Mouse (Mus musculus) heart, postnatal 25 days (tissue): ENCODE data around the gene Cacna1d. TPM values are rescaled to one million over a fixed set of nuclear protein-coding genes. Genes with fewer than 3 reads are reported as not detected.

Source experiments
- DNase-seq: peaks from one replicate; pipeline ENCODE4 v3.0.0; 2022; ENCODE audit warnings: low spot score
- intact Hi-C: fragments of 180-260 bp; cut with DNase I; formaldehyde crosslinking; loops from one replicate; pipeline ENCODE4 v1.15.1; 2025
- total RNA-seq, 2 experiments: library from RNA; stranded (reverse); gene quantifications; 2 replicates each; pipeline ENCODE4 v1.2.3; 2021

The Cacna1d gene
- total RNA-seq, 2 experiments from 2014 or later: 2.4 to 3.3 TPM

DNA sequence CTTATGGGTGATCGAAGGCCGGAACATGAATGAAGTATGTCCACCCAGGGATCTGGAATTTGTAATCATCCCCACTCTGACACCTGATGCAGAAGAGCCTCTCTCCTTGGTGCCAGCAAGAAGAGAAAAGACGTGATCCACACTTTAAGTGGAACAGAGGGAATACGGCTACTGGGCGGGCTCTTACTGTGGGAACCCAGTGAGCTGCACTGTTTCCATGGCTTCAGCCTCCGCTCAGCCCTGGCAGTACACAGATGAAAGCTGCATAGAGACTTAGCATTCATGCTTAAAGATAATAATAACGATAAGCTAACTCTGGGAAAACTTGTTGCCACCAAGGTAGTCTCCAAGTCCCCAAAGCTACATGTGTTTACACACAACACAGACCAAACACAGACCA is 147.5 kb downstream of the Cacna1d start:
- intact Hi-C loops: no loop called here
- DNase-seq: no peak

DNA sequence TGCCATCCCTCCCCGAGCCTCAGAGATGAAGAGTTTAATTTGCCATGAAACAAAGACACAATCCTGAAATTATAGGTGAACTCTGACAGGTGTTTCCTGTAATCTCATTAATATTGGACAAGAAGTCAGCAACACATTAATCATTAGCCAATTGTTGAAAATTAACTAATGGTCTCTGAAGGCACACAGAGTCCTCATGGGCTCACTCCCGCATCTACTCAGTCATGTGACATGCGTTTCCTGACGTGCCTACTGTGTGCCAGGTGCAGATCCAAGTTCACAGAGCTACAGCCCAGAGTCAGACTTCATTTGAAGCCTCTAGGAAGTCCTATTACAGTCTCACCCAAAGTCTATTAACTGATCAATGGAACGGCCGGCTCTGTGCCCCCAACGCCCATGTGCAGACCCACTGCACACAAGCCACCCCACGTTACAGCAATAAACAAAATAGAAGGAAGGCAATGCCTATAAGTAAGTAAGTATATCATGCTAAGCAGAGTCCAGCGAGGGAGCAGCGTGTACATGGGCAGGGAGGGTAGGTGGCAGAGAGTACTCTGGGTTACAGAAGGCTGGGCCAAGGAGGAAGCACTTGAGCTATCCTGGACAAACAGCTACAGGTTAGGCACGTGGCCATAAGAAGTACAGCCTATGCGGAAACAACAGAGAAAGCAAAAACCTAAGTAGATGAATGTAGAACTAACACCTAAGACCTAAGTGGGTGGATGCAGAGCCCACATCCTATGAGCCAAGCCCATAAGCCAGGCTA is 149.2 kb downstream of the Cacna1d start:
- intact Hi-C loops: no loop called here
- DNase-seq: no peak

DNA sequence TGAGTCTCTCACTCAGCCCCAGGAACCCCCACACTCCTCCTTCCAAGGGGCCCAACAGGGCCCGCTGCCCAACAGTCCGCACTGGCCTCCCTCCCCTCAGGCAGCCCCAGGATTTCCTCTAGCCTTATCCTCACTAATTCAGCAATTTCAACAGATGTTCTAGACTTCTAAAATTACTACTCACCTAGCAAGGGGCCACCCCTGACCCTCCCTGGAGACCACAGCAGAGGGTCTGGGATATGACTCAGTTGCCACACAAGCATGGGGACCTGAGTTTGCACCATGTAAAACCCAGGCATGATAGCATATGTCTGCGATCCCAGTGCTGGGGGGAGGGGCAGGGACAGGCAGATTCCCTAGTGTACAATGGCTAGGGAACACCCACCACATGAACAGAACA is 151.1 kb downstream of the Cacna1d start:
- intact Hi-C loops: no loop called here
- no peak for DNase-seq

DNA sequence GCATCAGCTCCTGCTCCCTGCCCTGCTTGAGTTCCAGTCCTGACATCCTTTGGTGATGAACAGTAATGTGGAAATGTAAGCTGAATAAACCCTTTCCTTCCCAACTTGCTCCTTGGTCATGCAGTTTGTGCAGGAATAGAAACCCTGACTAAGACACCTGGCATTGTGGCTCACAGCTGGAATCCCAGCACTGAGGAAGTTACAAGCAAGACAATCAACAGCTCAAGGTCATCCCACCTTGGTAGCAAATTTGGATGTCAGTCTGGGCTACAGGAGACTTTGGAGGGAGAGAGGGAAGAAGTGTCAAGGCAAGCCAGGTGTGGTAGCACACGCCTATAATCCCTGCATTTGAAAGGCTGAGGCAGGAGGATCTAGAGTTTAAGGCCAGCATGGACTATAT is 159.4 kb downstream of the Cacna1d start:
- intact Hi-C loops: no loop called here

DNA sequence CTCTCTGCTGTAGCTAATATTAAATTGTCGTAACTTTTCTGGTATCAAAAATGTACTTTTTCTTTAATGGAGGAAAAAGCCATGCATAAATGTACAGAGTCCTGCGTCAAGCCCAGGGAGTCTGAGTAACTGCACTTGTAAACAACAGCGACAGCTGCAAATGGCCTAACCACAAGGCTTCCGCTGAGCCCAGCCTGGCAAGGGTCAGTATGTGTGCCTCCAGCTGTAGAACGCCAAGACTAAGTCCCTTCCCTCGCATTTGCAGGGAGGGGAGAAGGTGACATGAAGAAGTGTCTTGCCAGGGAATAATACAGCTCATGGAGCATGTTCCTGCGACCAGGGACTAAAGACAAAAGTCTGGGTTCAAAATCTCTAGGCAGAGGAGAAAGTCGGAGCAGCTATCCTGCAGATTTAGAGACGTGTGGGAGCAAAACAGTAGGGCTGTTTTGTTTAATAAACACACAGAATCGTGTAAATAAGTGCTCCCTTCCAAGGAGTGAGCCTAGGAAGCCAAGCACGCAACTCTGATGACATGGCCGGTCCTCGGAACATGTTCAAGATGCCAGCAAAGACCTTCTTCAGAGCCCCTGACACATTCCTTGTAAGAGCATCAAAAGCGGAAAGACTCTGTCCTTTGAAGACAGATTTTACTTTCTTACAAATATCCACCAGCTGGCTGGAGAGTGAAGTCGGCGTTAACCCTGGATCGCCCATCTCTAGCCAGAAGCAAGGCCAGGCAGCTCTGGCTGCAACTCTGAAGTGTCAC is 160.7 kb downstream of the Cacna1d start:
- no peak for DNase-seq
- intact Hi-C loops: no loop called here

More for the DNA sequence above, 159.4 kb downstream of the Cacna1d start:
- DNase-seq: no peak

DNA sequence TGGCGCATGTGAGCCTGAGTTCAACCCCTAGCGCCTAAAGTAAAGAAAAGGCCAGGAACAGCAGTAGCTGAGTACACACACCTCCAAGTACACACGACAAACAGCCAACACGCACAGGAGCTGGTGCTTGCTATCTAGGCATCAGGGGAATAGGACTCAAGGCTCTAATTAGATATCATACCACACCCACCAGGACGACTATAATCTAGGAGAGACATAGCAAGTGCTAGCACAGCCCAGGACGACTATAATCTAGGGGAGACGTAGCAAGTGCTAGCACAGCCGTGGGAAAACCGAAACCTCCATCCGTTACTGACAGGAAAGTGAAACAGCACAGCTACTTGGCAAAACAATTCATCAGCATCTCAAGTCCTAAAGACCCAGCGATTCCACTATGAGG is 162.1 kb downstream of the Cacna1d start:
- no peak for DNase-seq

DNA sequence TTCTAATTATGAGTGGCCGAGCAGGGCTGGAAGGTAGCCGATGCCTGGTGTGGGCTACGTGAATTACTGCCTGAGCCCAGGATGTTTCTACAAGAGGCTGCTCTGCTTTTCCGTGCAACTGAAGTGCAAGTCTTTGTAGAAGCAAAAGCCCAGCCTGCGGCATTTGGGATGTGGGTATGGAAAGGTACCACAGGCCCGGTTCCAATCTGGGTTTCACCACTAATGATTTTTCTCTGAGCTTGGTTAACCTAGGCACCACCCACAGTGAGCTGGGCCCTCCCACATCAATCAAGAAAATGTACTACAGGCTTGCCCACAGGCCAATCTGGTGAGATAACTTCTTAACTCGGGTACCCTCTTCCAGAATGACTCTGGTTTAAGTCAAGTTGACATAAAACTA is 163.8 kb downstream of the Cacna1d start:
- intact Hi-C loops: no loop called here
- DNase-seq: no peak

More for the DNA sequence above, 162.1 kb downstream of the Cacna1d start:
- intact Hi-C loops: no loop called here

DNA sequence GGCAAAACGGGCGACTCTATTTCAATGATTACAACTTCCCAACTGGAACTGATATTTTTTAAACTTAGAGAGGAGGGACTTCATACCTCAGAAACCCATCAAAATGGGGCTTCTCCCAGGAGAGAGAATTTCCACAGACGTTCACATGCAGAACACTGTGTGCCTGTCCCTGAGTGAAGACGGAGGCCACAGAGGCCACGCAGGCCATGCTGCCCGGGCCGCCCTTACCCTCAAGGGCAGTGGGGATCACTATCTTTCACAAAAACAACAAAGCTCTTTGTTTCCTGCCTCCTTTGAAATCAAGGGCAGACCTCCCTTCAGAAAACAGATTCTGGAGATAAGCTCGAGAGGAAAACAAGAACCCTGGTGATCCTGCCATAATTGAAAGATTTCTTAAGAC is 164.2 kb downstream of the Cacna1d start:
- intact Hi-C loops: no loop called here
- DNase-seq: no peak

DNA sequence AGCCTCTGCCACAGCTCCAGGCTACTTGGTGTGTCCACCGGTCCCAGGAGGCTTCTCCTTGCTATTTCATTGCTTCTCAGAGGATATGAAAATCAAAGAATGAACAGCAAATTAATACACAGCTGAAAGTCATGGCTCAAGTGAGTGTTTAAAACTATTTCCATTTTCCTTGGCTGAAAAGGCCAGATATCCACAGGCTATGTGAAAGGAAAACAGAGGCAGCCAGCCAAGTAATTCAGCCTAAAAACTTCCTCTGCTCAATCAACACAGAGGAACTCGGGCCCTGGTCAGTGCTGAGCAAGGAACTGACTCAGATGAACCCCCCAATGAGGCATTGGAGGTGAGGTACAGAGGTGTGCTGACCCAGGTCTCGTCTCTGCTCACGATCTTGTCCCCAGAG is 165.0 kb downstream of the Cacna1d start:
- intact Hi-C loops: no loop called here
- DNase-seq: no peak

DNA sequence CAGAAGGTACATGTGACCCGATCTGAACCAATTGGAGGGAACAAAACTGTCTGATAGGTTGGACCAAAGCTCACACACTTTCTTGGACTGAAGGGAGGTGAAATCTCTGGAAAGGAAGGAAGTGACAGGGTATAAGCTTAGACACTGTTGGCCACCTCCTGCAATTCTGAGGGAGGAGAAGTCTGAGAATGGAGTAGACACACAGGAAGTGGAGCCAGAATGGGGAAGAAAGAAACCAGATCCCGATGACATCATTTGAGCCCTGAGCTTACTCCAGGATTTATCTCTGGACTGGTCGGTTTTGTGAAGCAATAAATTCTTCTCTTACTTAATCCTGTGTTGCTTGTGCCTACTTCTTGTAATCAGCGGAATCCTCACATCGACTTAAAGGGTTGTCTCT is 166.3 kb downstream of the Cacna1d start:
- DNase-seq: peak; percentile 14
- intact Hi-C loops: no loop called here

DNA sequence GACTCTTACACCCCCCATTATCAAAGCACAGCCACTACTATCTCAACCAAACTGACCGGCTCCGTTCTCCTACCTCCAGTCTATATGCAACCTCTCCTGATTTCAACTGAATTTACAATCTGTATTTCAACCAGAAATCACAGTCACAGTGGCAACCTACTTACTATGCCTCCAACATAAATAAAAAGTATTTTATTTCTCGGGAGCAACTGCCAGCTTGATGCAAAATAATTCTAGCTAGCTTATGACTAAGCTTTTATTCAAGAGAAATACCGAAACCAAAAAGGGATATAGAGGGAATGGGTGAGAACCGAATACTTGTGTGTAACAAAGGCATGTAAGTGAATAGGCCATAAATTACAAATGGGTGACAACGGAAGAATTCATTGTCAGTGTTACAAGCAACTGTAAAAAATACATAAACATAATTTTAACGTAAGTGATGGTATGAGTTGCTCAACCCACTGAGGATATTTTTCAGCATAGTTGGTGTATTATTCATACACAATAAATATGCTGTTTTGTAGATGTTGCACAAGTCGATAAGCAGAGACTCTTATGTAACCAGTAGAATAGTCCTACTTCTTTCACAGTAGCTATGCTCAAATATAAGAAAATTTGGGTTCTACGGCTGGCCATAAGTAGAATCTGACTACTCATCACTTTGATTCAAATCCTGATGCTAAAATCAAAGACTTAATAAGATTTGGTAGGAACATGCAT is 172.4 kb downstream of the Cacna1d start:
- intact Hi-C loops: no loop called here
- no peak for DNase-seq

DNA sequence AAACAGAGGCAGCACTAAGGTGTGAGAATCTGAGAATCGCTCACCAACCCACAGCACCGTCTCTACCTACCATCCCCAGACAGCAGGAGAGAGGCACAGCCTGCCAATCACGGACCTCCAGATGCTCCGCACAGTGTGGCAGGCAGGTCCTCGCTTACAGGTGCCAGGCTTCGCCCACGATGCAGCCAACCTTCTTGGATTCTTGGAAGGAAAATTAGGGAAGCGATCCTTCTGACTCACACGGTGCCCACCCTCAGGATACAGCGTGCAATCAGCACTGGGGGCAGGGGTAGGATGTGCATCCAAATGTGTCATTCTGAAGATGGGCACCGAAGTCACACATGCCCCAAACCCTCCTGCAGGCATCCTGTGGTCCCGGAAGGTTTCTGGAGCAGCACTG is 173.0 kb downstream of the Cacna1d start:
- DNase-seq: no peak
- intact Hi-C loops: no loop called here

DNA sequence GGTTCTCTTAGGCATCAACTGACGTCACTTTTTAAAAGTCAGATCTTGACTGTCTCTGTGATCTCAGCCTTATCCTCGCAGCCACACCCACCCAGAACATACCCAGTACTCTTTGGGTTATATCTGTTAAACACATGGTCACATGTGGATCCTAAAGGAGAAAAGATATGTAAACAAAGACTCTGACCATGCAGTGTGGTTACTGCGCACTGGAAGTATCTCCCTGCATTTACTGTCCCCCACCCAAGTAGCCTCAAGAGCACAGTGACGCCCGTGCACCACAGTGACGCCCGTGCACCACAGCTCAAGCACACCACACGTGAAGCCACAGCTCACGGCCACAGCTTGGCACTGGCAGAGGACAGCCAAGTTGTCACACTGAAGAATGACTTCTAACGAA is 173.6 kb downstream of the Cacna1d start:
- DNase-seq: no peak
- intact Hi-C loops: no loop called here

DNA sequence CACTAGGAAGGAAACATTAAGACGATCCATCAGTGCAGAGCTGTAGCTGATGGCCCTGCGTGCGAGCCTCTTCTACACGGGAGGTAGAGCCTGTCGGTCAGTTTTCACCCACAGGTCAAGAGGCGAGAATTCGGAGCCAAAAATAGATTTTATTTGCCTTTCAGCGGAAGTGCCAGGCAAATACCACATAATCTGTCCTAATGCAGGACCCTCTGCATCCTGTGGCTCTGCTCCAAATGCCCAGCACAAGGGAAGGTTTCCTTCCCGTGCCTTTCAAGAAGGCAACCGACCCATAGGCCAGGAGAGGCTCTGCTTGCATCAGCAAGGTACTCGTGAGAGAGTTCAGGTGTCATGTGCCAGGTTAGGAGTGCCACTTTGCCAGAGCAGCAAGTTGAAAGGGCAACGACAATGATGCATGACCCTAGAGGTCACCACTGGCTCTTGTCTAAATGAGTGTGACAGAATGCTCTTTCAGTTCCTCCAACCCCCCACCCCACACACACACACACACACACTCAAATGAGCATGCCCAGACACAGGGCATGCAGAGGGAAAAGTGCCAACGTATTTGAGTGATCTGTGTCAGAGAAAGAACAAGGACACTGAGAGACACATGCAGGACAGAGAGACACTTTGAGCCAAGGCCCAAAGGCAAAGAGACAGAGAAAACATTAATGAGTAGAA is 179.9 kb downstream of the Cacna1d start:
- no peak for DNase-seq
- intact Hi-C loops: no loop called here

DNA sequence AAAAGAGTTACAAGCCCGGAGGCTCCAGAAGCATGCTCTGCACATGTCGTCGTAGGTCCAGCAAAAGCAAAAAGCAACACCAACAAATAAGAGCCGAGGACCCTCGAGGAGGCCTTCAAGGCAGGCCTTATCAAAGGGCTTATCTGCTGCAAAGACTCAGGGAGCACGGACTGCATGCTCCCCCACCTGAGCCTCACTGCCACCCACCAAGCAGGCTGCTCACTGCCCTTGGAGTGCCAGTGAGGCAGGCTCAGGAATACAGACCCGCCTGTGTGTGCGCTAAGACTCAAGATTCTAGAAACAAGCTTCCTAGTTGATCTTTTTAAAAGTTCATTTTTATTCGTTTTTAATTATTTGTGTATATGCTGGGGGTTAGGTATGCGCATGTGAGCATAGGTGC is 181.0 kb downstream of the Cacna1d start:
- intact Hi-C loops: no loop called here

DNA sequence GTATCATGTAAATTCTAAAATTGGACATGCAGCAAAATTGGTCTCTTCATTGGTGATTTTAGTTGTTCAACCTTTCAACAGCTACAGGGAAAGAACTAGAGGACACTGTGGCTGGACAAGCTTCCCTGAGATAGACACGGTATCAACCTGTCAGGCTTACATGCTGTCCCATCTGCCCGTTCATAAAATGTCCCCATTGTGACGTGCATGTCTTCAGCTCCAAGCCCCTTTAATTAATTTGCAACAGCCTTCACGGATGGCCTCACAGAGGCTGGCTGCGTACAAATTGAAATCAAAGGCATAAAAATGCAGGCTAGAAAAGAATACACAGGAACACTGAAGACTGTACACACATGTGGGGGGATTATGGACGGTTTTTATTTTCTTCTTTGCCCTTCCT is 185.0 kb downstream of the Cacna1d start:
- no peak for DNase-seq

More for the DNA sequence above, 181.0 kb downstream of the Cacna1d start:
- DNase-seq: no peak

DNA sequence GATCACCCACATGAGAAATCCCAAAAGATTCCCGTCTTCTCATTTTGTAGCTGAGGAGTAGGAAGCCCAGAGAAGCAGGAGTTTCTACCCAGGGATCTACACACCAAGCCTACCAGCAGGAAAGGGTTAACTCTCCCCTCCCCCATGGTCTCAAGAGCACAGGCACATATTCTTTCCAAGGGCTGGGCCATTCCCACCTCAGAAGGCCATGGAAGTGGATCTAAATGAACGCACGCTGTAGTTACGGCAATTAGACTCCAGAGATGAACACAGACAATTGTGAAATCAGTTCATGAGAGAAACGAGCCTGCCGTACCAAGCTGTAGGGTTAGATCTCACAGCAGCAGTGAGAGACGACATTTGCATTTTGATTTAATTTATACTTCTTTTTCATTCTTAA is 191.3 kb downstream of the Cacna1d start:
- intact Hi-C loops: no loop called here
- no peak for DNase-seq

More for the DNA sequence above, 185.0 kb downstream of the Cacna1d start:
- intact Hi-C loops: no loop called here

DNA sequence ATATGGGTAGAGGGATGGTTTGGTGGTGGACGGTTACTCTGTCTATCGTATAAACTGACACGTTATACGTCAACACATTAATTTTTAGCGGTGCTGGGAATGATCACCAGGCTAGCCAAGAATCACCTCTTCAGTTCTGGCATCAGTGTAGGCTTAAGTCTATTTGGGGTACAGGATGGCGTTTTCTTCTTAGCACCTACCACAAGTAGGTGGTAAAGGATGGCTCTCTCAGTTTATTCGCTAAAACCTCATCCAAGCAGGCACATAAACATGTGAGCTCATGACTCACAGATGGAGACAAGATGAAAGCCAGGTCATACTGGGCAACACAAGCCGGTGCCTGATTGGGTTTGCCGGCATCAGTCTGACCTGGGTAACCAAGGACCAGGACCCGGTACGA is 193.8 kb downstream of the Cacna1d start:
- intact Hi-C loops: no loop called here
- DNase-seq: no peak

DNA sequence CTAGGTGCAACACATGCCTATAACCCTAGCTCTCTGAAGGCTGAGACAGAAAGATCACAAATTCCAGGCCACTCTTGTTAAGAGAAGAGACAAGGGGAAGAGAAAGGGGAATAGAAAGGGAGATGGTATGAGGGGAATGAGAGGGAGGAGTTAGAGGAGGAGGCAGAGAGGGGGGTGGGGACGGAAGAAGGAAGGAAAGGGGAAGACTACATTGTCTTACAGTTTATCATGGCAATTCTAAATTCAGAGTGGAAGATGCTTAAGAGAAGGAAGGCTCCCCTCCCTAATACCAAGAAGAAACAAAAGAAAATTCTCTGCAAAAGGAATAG is 199.2 kb downstream of the Cacna1d start:
- no peak for DNase-seq
- intact Hi-C loops: no loop called here

DNA sequence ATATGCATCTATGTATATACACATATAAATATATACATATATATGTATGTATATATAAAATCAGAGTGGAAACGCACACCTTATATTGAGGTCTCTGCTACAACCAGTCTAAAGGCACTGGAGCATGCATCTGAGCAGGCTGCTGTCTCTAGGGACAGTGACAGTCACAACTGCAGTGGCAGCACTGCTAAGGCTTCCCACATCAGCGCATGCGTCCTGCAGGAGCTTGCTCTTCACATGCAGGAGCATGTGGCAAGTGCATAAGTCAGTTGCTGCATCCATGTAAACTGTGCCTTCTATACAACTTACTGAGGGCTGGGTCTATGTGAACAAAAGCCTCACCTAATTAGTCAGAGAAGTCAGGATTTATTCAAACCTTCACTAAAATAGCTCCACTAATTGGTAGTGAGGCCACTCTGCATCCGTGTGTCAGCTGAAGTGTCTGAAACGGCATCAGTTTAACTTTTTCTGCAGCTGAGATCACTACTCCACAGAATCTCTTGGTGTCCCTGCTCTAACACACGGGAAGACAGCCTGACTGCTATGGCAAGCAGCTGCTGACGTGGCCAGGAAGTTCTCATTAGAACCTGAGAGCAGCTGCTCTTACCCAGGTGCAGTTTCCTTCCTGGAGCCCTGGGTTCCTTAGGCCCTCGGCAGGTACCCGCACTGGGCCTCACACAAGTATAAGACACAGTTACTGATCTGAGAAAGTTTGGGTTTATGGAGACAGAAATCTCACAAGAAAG is 199.7 kb downstream of the Cacna1d start:
- DNase-seq: no peak
- intact Hi-C loops: no loop called here
